Mouse (Mus musculus) G1E (cell line): Measurements from ENCODE around the gene Tshz2. TPM values are rescaled to one million over a fixed set of nuclear protein-coding genes. Genes with fewer than 3 reads are reported as not detected.

Experiments
- ATAC-seq: 2 replicates; pipeline ENCODE4 v1.8.0; 2016; ENCODE audit warnings: mild to moderate bottlenecking; ENCODE audit not compliant: insufficient number of reproducible peaks, poor library complexity, low FRiP score, severe bottlenecking; ENCODE audit errors: extremely low read depth
- DNase-seq: peaks from one replicate; pipeline ENCODE4 v3.0.0; 2012; ENCODE audit warnings: low spot score
- H3K27me3 ChIP-seq: 2 replicates; pipeline ENCODE4 v1.6.1; 2012; ENCODE audit warnings: mild to moderate bottlenecking, low read length, inconsistent platforms; ENCODE audit not compliant: insufficient read depth
- H3K36me3 ChIP-seq: replicated peaks from 2 replicates; pipeline ENCODE3; 2012; ENCODE audit warnings: mild to moderate bottlenecking, inconsistent platforms
- H3K4me1 ChIP-seq: 2 replicates; pipeline ENCODE4 v1.6.1; 2012; ENCODE audit warnings: low read depth, low read length, inconsistent platforms, mixed read lengths; ENCODE audit not compliant: insufficient read depth
- H3K4me3 ChIP-seq: 2 replicates; pipeline ENCODE4 v1.5.1; 2012; ENCODE audit warnings: low read depth, mild to moderate bottlenecking, inconsistent platforms, low read length, moderate library complexity, mixed read lengths
- H3K9me3 ChIP-seq: replicated peaks from 2 replicates; pipeline ENCODE4 v1.6.1; 2012; ENCODE audit warnings: inconsistent platforms
- CTCF ChIP-seq: IDR thresholded peaks from 2 replicates; pipeline ENCODE4 v1.5.1; 2012; ENCODE audit warnings: low read depth, low read length, inconsistent platforms, mixed read lengths
- GATA1 ChIP-seq: IDR thresholded peaks from 2 replicates; pipeline ENCODE4 v1.6.1; 2012; ENCODE audit warnings: borderline replicate concordance, low read length, inconsistent platforms, mixed read lengths
- GATA2 ChIP-seq: IDR thresholded peaks from 2 replicates; pipeline ENCODE4 v1.6.1; 2012; ENCODE audit warnings: low read depth, low read length, inconsistent platforms, borderline replicate concordance
- POLR2AphosphoS5 ChIP-seq: IDR thresholded peaks from 2 replicates; pipeline ENCODE4 v1.6.1; 2012; ENCODE audit warnings: low read depth, low read length, inconsistent platforms; ENCODE audit not compliant: insufficient replicate concordance
- TAL1 ChIP-seq: conservative IDR thresholded peaks from 2 replicates; pipeline ENCODE4 v1.6.1; 2012; ENCODE audit warnings: low read depth, low read length, inconsistent platforms, mixed read lengths
- polyA plus RNA-seq: library from polyadenylated mRNA; stranded (reverse); fragments of >175 nt; gene quantifications from 2 replicates; pipeline ENCODE4 v1.2.3, GENCODE M21; 2012
- total RNA-seq, 2 experiments: library from RNA; stranded (forward) in 1 of 2; stranded (reverse) in 1 of 2; fragments of 200-1000 nt in 1 of 2; fragments of >200 nt in 1 of 2; fragmentation: Nextera tagmentation in 1 of 2; gene quantifications; 2 replicates each; pipeline ENCODE4 v1.2.3; 2014 to 2017

Tshz2 gene
- total and polyA plus RNA-seq, 3 experiments, result 0.16 TPM; not detected in 2

GRCm38 (mm10) chr2:170109528-170109927 lies 476.7 kb downstream of the Tshz2 start:
- TF ChIP-seq CTCF, result no peak
- TF ChIP-seq GATA2, result no peak
- no peak for TF ChIP-seq TAL1
- no peak for TF ChIP-seq POLR2AphosphoS5
- TF ChIP-seq GATA1, result no peak
- Histone ChIP-seq H3K36me3 (peaks cover 100% of the 10 kb centered on the region), H3K4me3 (no peak overlapping the region), H3K4me1 (peaks cover 31% of the 10 kb centered on the region), H3K9me3 (no peaks in the 10 kb centered on the region), H3K27me3 (no peaks in the 10 kb centered on the region)
- DNase-seq (no peak), ATAC-seq (no peak)

GRCm38 (mm10) chr2:170110306-170110705 lies 477.5 kb downstream of the Tshz2 start:
- H3K4me3 ChIP-seq, result no peak overlapping the region
- DNase-seq, result no peak
- peaks cover 100% of the 10 kb centered on the region for H3K36me3 ChIP-seq
- no peak for ATAC-seq
- H3K27me3 ChIP-seq, result no peaks in the 10 kb centered on the region
- TF ChIP-seq TAL1, result no peak
- TF ChIP-seq GATA2, result no peak
- no peak for TF ChIP-seq GATA1
- no peak for TF ChIP-seq CTCF
- TF ChIP-seq POLR2AphosphoS5, result no peak
- H3K4me1 ChIP-seq, result peaks cover 39% of the 10 kb centered on the region
- H3K9me3 ChIP-seq, result no peaks in the 10 kb centered on the region

DNA sequence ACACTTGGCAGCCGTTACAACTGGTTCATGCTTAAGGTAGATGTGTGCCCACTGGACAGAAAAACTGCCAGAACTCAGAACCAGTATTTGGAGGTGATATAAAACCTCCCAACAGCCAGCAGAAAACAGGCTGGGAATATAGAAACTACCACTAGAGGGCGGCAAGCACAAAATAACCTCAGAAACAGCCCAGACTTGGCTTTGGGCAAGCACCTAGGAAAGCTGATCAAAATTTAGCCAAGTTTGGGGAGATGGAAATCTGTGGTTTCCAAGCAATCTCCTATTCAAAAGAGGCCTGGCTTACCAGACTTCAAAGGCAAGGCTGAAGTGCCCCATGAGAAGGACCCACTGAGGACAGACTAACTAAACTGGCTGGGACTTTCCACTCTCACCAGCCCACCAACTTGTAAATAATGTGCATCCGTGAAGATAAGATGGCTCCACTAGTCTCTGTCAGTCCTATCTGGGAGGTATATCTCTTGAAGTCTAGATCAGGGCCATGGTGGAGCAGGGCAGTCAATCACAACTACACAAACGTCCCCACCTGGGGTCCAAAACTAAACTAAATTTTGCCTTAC lies 484.0 kb downstream of the Tshz2 start:
- no peak overlapping the region for H3K4me3 ChIP-seq
- no peaks in the 10 kb centered on the region for H3K27me3 ChIP-seq
- peaks cover 80% of the 10 kb centered on the region for H3K4me1 ChIP-seq
- ATAC-seq (peak; percentile 40), DNase-seq (peak; percentile 48)
- no peaks in the 10 kb centered on the region for H3K9me3 ChIP-seq
- H3K36me3 ChIP-seq, result peaks cover 100% of the 10 kb centered on the region
- TF ChIP-seq TAL1 (no peak), CTCF (peak; percentile 42; the same call in 1 of the 2 replicates)

DNA sequence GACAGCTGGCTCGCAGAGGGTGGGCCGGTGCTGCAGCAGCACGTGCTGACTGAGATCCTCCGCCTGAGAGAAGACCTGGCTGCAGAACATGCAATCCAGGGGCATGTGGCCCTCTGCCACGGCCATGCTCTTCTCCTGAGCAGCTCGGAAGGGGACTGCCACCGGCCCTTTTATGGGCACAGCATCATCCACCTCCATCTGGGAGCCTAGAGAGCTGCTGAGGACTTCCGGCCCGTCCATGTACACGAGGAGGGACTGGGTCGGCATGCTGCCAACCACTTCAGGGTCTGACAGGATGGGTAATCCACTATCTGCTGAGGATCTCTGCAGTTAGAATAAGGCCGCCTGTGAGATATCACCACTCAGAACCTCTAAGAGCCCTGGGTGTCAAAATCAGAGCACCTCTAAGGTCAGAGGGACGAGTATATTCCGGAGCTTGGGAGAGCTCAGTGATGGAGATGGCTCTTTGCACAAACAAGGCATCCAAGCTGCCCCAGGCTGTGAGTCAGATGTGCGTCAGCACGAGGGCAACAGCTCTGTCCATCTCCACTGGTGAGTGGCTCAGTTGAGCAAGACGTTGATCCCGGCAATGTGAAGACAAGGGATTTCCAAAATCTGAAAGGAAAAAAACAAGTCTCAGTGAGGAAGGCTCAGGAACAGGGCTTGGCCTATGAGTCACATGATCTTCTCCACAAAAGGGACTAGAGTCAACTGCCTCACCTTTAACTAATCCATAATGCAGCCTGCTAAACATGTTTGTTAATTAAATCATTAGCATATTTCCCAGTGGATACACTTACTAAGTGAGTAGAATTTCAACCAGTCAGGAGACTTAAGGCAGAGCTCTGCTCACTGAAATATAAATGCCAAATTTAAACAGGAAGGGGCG lies 487.6 kb downstream of the Tshz2 start:
- H3K27me3 ChIP-seq, result no peaks in the 10 kb centered on the region
- DNase-seq, result no peak
- ATAC-seq, result no peak
- H3K4me1 ChIP-seq, result peaks cover 88% of the 10 kb centered on the region
- peaks cover 97% of the 10 kb centered on the region for H3K36me3 ChIP-seq
- TF ChIP-seq GATA2 (no peak), TAL1 (no peak), POLR2AphosphoS5 (no peak), GATA1 (no peak), CTCF (no peak)
- H3K9me3 ChIP-seq, result no peaks in the 10 kb centered on the region
- H3K4me3 ChIP-seq, result peak overlapping the region; percentile 34; the same call in 1 of the 2 replicates

Other genes starting within 250 kb of the Tshz2 start
- not detected in 2 replicates for gene Gm11011, start 45.3 kb upstream of the Tshz2 start, total RNA-seq (2014; fragmentation: Nextera tagmentation)
- gene Gm11011, start 45.3 kb upstream of the Tshz2 start, total RNA-seq (2017), result not detected in 2 replicates
- gene Gm11011, start 45.3 kb upstream of the Tshz2 start, polyA plus RNA-seq, result not detected in 2 replicates